Mouse (Mus musculus) thymus, adult 2 months (tissue): ENCODE data around the gene Ankrd34a. TPM values are rescaled to one million over a fixed set of nuclear protein-coding genes. Genes with fewer than 3 reads are reported as not detected.
A peak's percentile ranks its signal among the peaks of the same experiment; 100 is the strongest.

ENCODE experiments used
- DNase-seq: peaks from one replicate; pipeline ENCODE4 v3.0.0; 2021
- H3K27ac ChIP-seq: fragments of 200-500 bp; 2 replicates; pipeline ENCODE4 v1.5.1; 2012; ENCODE audit warnings: low read length, control low read depth; ENCODE audit not compliant: control insufficient read depth, insufficient read depth
- H3K27me3 ChIP-seq: fragments of 200-500 bp; 2 replicates; pipeline ENCODE4 v1.6.1; 2012; ENCODE audit warnings: mild to moderate bottlenecking, low read length, moderate library complexity, mixed read lengths; ENCODE audit not compliant: control insufficient read depth, insufficient read depth
- H3K36me3 ChIP-seq: fragments of 200-500 bp; 2 replicates; pipeline ENCODE4 v1.6.1; 2012; ENCODE audit warnings: mild to moderate bottlenecking, low read length, moderate library complexity; ENCODE audit not compliant: control insufficient read depth, insufficient read depth
- H3K4me1 ChIP-seq: fragments of 200-500 bp; replicated peaks from 2 replicates; pipeline ENCODE4 v1.6.1; 2012; ENCODE audit warnings: low read length; ENCODE audit not compliant: control insufficient read depth, insufficient read depth
- H3K4me3 ChIP-seq: fragments of 200-500 bp; 2 replicates; pipeline ENCODE4 v1.5.1; 2012; ENCODE audit warnings: mild to moderate bottlenecking, low read length, control low read depth, moderate library complexity; ENCODE audit not compliant: control insufficient read depth, insufficient read depth
- CTCF ChIP-seq: fragments of 200-500 bp; IDR thresholded peaks from 2 replicates; pipeline ENCODE4 v1.5.1; 2012; ENCODE audit warnings: mild to moderate bottlenecking, control low read depth, low read length, moderate library complexity, borderline replicate concordance; ENCODE audit not compliant: control insufficient read depth, poor library complexity, insufficient read depth; ENCODE audit errors: extremely low read depth
- POLR2A ChIP-seq: fragments of 200-500 bp; IDR thresholded peaks from 2 replicates; pipeline ENCODE4 v1.6.1; 2012; ENCODE audit warnings: mild to moderate bottlenecking, low read length, control low read depth, moderate library complexity; ENCODE audit not compliant: control insufficient read depth, poor library complexity, insufficient read depth; ENCODE audit errors: extremely low read depth
- WGBS: fragments of 180-500 bp; shearing (Covaris S2); methylation state at CpG from one replicate; pipeline ENCODE4 v1.1.7; 2018; 5-methylcytosine and 5-hydroxymethylcytosine counted together
- polyA plus RNA-seq: library from polyadenylated mRNA; depleted of rRNA; stranded (reverse); fragments of >200 nt; gene quantifications from 2 replicates; pipeline ENCODE4 v1.2.3, GENCODE M21; 2012

The Ankrd34a gene
- polyA plus RNA-seq, 1 experiment = 0.49 TPM

DNA sequence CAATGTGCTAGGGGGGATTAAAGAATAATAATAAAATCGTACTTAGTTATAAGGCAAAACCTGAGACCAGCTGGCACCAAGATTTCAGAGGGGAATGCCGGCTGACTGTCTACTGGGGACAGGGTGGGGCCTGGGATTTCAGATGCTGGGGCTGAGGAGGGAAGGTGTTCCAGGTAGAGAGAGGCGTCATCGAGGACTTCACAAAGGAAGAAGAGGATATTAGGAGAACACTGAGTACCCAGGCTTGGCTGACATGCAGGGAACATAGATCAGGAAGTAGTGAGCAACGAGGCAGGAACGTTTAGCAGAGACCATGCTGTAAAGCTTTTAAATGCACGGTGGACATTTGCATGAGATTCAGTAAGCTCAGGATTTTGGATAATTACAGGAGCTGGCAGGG, 44.5 kb upstream of the Ankrd34a start:
- Histone ChIP-seq H3K27ac (no peak overlapping the region), H3K4me3 (no peak overlapping the region), H3K27me3 (no peaks in the 10 kb centered on the region), H3K4me1 (peaks cover 24% of the 10 kb centered on the region), H3K36me3 (no peaks in the 10 kb centered on the region)
- no peak for DNase-seq
- TF ChIP-seq CTCF (no peak), POLR2A (no peak)
- 60% methylated on average over 7 of the region's 7 CpGs for WGBS

DNA sequence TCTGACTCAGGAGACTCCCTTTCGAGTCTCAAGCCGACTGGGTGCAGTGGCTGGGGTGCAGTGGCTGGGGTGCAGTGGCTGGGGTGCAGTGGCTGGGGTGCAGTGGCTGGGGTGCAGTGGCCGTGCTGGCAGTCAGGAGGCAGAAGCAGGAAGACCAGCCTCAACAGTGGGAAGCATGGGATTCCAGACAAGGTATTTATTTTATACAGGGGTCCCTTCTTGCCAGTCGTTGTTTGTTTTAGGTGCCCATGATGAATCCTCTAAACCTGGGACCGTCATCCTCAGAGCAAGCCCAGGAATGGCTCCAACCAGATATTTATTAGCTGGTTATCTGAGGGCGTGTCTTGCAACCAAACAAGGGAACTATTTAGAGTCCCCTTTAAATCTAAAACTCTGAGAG, 42.8 kb upstream of the Ankrd34a start:
- Histone ChIP-seq H3K4me3 (no peak overlapping the region), H3K27ac (no peak overlapping the region), H3K36me3 (no peaks in the 10 kb centered on the region), H3K4me1 (peaks cover 22% of the 10 kb centered on the region), H3K27me3 (no peaks in the 10 kb centered on the region)
- TF ChIP-seq POLR2A (no peak), CTCF (no peak)
- whole genome bisulfite sequencing = 64% methylated on average over 6 of the region's 6 CpGs
- no peak for DNase-seq

DNA sequence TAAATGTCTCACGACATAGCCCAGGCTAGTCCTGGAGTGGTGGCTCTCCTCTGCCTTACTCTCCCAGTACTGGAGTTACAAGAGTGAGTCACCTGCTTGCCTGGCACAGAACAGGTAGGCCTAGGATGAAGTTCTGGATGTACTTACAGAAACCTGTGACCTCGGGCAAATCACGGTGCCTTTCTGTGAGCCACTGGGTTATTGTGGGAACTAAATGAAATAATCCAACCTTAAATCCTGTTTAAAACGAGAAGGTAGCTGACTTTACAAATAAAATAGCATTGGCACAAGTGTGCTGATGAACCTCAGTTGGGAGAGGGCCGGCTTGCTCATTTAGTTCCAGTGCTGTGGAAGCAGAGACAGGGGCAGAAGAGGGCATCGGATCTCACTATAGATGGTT, 42.2 kb upstream of the Ankrd34a start:
- Histone ChIP-seq H3K4me3 (no peak overlapping the region), H3K36me3 (peaks cover 3% of the 10 kb centered on the region), H3K27ac (no peak overlapping the region), H3K4me1 (peaks cover 22% of the 10 kb centered on the region), H3K27me3 (no peaks in the 10 kb centered on the region)
- no peak for TF ChIP-seq POLR2A
- TF ChIP-seq CTCF = no peak
- DNase-seq = no peak
- WGBS = 96% methylated on average over 6 of the region's 6 CpGs

DNA sequence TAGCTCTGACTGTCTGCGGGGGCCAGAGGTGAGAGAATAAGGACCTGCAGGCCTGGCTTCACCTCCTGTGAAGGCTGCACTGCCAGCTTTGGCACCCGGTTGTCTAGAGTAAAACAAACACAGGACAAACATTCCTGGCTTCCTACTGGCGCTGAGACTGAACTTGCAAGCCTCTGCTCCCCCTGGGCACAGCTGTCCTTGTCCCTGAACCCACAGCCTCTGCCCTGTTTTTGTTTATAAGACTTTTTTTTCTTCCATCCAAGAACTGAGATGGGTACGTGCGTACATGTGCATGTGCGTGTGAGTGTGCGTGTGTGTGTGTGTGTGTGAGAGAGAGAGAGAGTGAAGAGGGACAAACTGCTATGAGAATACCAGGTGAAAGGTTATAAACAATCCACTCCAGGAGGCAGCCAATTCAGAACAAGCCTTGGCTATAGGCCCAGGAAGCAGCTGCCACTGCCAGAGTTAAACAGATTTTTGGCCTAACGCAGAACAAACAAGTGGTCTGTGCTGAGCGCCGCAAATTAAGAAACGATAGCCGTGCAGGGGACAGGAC, 41.3 kb upstream of the Ankrd34a start:
- TF ChIP-seq POLR2A = no peak
- TF ChIP-seq CTCF = no peak
- no peak for DNase-seq
- WGBS = 56% methylated on average over 12 of the region's 12 CpGs
- Histone ChIP-seq H3K27ac (peak overlapping the region; percentile 98), H3K4me3 (no peak overlapping the region), H3K27me3 (no peaks in the 10 kb centered on the region), H3K4me1 (peaks cover 29% of the 10 kb centered on the region), H3K36me3 (peaks cover 12% of the 10 kb centered on the region)

DNA sequence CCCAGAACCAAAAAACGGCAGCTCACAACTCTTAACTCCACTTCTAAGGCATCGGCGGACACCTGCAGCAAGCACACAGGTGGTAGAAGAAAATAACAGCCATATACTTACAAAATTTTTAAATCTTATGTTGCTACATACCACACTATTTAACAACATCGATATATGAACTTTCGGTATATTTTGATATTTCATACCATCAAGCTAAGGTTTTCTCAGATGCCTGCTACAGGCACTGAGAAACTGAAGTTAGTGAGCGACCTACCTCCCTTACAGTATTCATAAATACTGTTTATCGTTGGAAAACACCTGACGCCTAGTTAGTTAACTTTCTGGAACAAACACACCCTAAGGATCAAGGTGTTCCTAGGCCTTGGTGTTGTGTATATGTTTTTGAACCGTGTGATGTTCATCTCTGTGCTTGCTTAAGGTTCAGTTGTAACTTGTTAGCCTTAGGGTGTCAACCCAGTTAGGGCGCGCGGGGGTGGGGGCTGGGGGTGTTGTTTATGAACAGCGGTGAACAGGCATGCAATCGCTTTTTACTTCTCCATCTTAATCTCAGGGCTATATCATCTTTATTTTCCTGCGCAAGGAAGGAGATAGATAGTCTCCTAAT, 40.3 kb upstream of the Ankrd34a start:
- Histone ChIP-seq H3K27ac (peak overlapping the region; percentile 98), H3K4me3 (no peak overlapping the region), H3K4me1 (peaks cover 36% of the 10 kb centered on the region), H3K36me3 (peaks cover 22% of the 10 kb centered on the region), H3K27me3 (no peaks in the 10 kb centered on the region)
- DNase-seq = no peak
- 41% methylated on average over 15 of the region's 15 CpGs for WGBS
- TF ChIP-seq CTCF (no peak), POLR2A (no peak)

DNA sequence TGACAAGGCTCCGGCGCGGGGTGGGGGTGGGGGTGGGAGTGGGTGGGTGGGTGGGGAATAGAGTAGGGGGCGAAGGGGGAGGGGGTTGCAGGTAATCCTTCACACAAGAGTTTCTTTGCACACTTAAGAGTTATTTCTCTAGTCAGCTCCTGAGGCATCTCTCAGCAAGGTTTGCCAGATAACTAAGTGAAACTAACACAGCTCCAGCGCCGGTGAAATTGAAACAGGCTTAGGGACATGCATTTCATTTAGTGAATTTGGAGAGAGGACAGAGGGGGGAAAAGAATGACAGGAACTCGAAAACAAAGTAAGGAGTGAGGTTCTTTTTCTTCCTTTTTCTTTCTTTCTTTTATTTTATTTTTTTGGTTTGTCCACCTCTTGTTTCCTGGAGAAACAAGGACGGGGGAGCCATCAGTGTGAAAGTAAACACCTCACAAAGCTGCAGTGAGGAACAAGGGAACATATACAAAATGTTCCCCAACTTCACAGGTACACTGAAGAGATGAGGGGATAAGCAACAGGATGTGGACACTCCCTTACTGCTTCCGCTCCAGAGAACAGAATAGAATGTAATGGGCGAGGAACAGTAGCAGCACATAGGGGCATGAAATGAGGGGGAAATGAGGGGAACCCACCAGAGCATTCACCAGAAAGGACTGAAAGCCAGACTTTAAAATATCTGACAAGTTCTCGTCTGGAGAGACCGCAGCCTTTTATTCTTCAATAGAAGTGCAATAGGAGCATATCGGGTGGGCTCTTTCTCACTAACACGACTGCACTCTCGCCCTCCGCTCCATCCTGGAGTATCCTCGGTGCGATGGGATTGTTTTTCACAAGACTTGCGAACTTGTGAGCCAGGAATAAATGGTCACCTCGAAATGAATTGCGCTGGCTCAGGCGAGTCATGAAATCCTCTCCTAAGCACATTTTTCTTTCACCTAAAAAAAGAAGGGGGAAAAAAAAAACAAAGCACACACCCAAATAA, 39.5 kb upstream of the Ankrd34a start:
- peak; percentile 58 for DNase-seq
- under 1% methylated on average over 22 of the region's 22 CpGs for WGBS
- peaks cover 40% of the 10 kb centered on the region for H3K4me1 ChIP-seq

More for the DNA sequence above, 39.5 kb upstream of the Ankrd34a start:
- TF ChIP-seq CTCF = no peak
- no peak for TF ChIP-seq POLR2A
- Histone ChIP-seq H3K27me3 (no peaks in the 10 kb centered on the region), H3K36me3 (peaks cover 26% of the 10 kb centered on the region), H3K27ac (peak overlapping the region; percentile 98), H3K4me3 (peak overlapping the region; percentile 58)
